Comparison of ENCODE assay signal across 16 mouse cellular contexts in the genomic region with DNA sequence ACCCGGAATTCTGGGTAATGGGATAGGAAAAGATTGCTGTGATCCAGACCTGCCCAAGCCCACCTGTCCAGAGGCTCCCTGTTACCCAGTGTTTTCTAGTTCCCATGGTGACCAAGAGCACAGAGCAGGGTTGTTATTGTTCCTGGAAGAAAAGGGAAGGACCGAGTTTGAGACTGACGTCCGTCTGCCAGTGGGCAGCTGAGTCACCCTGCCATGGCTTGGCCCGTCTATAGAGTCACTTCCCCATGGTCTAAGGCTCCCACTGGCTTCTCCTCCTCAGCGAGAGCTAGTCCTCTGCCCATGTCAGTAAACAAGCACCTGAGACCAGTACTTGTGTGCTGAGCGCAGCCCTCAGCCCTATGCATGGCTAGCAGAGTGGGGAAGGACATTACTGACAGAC. TPM values are rescaled to one million over a fixed set of nuclear protein-coding genes. Genes with fewer than 3 reads are reported as not detected.
A peak's percentile ranks its signal among the peaks of the same experiment; 100 is the strongest.
DNase-seq lines count a peak whose midpoint lies in the region; ATAC-seq and TF ChIP-seq lines count a peak whose summit lies in the region.
"Had no signal": no experiment of that assay in that cellular context is flagged by ENCODE, and none has a peak within 500 bp of the region (broad histone marks: within the 10 kb centered on the region; RNA-seq: fewer than 3 reads in every experiment).

No protein-coding gene starts in this region.

- H3K27me3 ChIP-seq in liver, postnatal 0 days (ENCODE audit: insufficient read depth, low read length), result no peaks in the 10 kb centered on the region
- 0 out of 2 replicates have a peak, but pooled peaks cover 4% of the 10 kb centered on the region for H3K27me3 ChIP-seq in liver, embryonic 12.5 days (replicated peaks)
- H3K27me3 ChIP-seq in MEL (ENCODE audit: control insufficient read depth in 1 of 2, insufficient read depth in 2 of 2, low read length in 2 of 2), result no peaks in the 10 kb centered on the region
- H3K27me3 ChIP-seq: heart, embryonic 13.5 days; hindbrain, embryonic 13.5 days; limb, embryonic 13.5 days had no signal

- H3K27ac ChIP-seq in liver, postnatal 0 days (ENCODE audit: low read depth), result 0 out of 2 replicates have a peak overlapping the region, but pooled peaks have one; percentile 11
- no peak overlapping the region for H3K27ac ChIP-seq in liver, embryonic 12.5 days
- no peak overlapping the region for H3K27ac ChIP-seq in MEL (ENCODE audit: control insufficient read depth, low read depth, low read length)
- H3K27ac ChIP-seq: heart, embryonic 13.5 days; hindbrain, embryonic 13.5 days; limb, embryonic 13.5 days had no signal

- no peaks in the 10 kb centered on the region for H3K36me3 ChIP-seq in liver, postnatal 0 days (replicated peaks; ENCODE audit: insufficient read depth, low read length)
- H3K36me3 ChIP-seq in liver, embryonic 12.5 days, result no peaks in the 10 kb centered on the region
- H3K36me3 ChIP-seq in MEL (ENCODE audit: control insufficient read depth in 1 of 2, insufficient read depth in 2 of 2, low read length in 2 of 2), result no peaks in the 10 kb centered on the region
- H3K36me3 ChIP-seq: heart, embryonic 13.5 days; hindbrain, embryonic 13.5 days; limb, embryonic 13.5 days had no signal

- no peak overlapping the region for H3K4me3 ChIP-seq in liver, postnatal 0 days (ENCODE audit: low read depth, low read length)
- no peak overlapping the region for H3K4me3 ChIP-seq in liver, embryonic 12.5 days
- no peak overlapping the region for H3K4me3 ChIP-seq in MEL (ENCODE audit: control insufficient read depth in 1 of 2, insufficient read depth in 1 of 2, low read depth in 2 of 2, low read length in 2 of 2)
- H3K4me3 ChIP-seq: heart, embryonic 13.5 days; hindbrain, embryonic 13.5 days; limb, embryonic 13.5 days had no signal

- ATAC-seq in liver, postnatal 0 days, result no peak
- ATAC-seq in liver, embryonic 12.5 days, result no peak
- ATAC-seq in granulocyte monocyte progenitor cell, adult 5-6 weeks (replicated peaks; ENCODE audit: poor library complexity, severe bottlenecking), result peak; percentile 77
- ATAC-seq: CD4-positive, CD25-positive, alpha-beta regulatory T cell, adult 4 months; forebrain, embryonic 16.5 days; intestine, postnatal 0 days had no signal

- peaks cover 27% of the 10 kb centered on the region for H3K4me1 ChIP-seq in liver, postnatal 0 days (ENCODE audit: insufficient read depth)
- H3K4me1 ChIP-seq in liver, embryonic 12.5 days, result 0 out of 2 replicates have a peak, but pooled peaks cover 9% of the 10 kb centered on the region
- H3K4me1 ChIP-seq in MEL (ENCODE audit: control insufficient read depth in 1 of 2, insufficient read depth in 2 of 2, low read length in 2 of 2), result no peaks in the 10 kb centered on the region
- H3K4me1 ChIP-seq: hindbrain, embryonic 13.5 days; limb, embryonic 13.5 days had no signal

- no peaks in the 10 kb centered on the region for H3K79me2 ChIP-seq in MEL (ENCODE audit: control insufficient read depth, insufficient read depth, low read length, poor library complexity)

- peak; percentile 35 for DNase-seq in liver, postnatal 0 days
- peak; percentile 34 for DNase-seq in MEL (ENCODE audit: low read depth, low spot score)
- peak; percentile 86 to 89 for DNase-seq in monocyte, adult 2 months (ENCODE audit: low read depth in 1 of 2, low spot score in 2 of 2)
- DNase-seq in cerebellum, adult 9-10 months, result no peak
- DNase-seq in cerebellum, postnatal 14 days, result no peak
- DNase-seq: gastrocnemius, postnatal 25 days; kidney, postnatal 36 days; right cerebral cortex, adult 18-20 months had no signal

- TF ChIP-seq RAD21 in MEL (IDR thresholded peaks at IDR 0.05; ENCODE audit: low read depth, low read length), result no peak

- 39% methylated on average over 7 of the region's 7 CpGs for WGBS in liver, postnatal 0 days (ENCODE audit: insufficient replicate concordance)
- 29% methylated on average over 7 of the region's 7 CpGs for WGBS in liver, embryonic 12.5 days (ENCODE audit: insufficient replicate concordance)

- no peak for TF ChIP-seq CTCF in liver, postnatal 0 days (IDR thresholded peaks at IDR 0.05; ENCODE audit: low read depth)
- no peak; a peak in 1 of 6 replicates for TF ChIP-seq CTCF in MEL (IDR thresholded peaks at IDR 0.05 in 2 of 3, conservative IDR thresholded peaks at IDR 0.05 in 1 of 3; ENCODE audit: control insufficient read depth in 1 of 3, insufficient read depth in 1 of 3, low read depth in 2 of 3, low read length in 3 of 3, poor library complexity in 1 of 3, severe bottlenecking in 1 of 3)

- H3K9me3 ChIP-seq in liver, postnatal 0 days (ENCODE audit: low read length), result no peaks in the 10 kb centered on the region
- H3K9me3 ChIP-seq in liver, embryonic 12.5 days (replicated peaks), result no peaks in the 10 kb centered on the region
- H3K9me3 ChIP-seq in MEL (replicated peaks; ENCODE audit: insufficient read depth, low read length), result no peaks in the 10 kb centered on the region
- H3K9me3 ChIP-seq: heart, embryonic 13.5 days; hindbrain, embryonic 13.5 days; limb, embryonic 13.5 days had no signal

- TF ChIP-seq EP300 in liver, postnatal 0 days (IDR thresholded peaks at IDR 0.05; ENCODE audit: low read depth), result no peak
- TF ChIP-seq EP300 in MEL (IDR thresholded peaks at IDR 0.05; ENCODE audit: low read depth in 1 of 2, low read length in 2 of 2), result no peak

- H3K4me2 ChIP-seq in liver, postnatal 0 days (ENCODE audit: low read depth, low read length), result no peak overlapping the region
- no peak overlapping the region for H3K4me2 ChIP-seq in liver, embryonic 12.5 days
- H3K4me2 ChIP-seq: heart, embryonic 13.5 days; hindbrain, embryonic 13.5 days; limb, embryonic 13.5 days had no signal

- H3K9ac ChIP-seq in liver, postnatal 0 days (replicated peaks), result no peak overlapping the region
- H3K9ac ChIP-seq in liver, embryonic 12.5 days, result no peak overlapping the region
- H3K9ac ChIP-seq in MEL (ENCODE audit: control insufficient read depth, low read depth, low read length, poor library complexity, severe bottlenecking), result no peak overlapping the region
- H3K9ac ChIP-seq: heart, embryonic 13.5 days; hindbrain, embryonic 13.5 days had no signal

- no peak for TF ChIP-seq POLR2A in MEL (IDR thresholded peaks at IDR 0.05; ENCODE audit: control insufficient read depth in 1 of 2, insufficient read depth in 1 of 2, low read depth in 1 of 2, low read length in 2 of 2, poor library complexity in 1 of 2)

TF ChIP-seq in MEL, 35 proteins besides CTCF, POLR2A, EP300 and RAD21:
- TF ChIP-seq JUND (IDR thresholded peaks at IDR 0.05; ENCODE audit: low read depth, low read length) (no peak), NELFE (IDR thresholded peaks at IDR 0.05; ENCODE audit: low read depth, low read length) (no peak), ZNF384 (IDR thresholded peaks at IDR 0.05; ENCODE audit: low read depth, low read length) (no peak), POLR2AphosphoS5 (IDR thresholded peaks at IDR 0.05; ENCODE audit: borderline replicate concordance, low read depth, low read length) (no peak), MYC (IDR thresholded peaks at IDR 0.05; ENCODE audit: low read depth, low read length) (no peak), MAFK (IDR thresholded peaks at IDR 0.05; ENCODE audit: borderline replicate concordance, low read depth, low read length) (no peak), UBTF (IDR thresholded peaks at IDR 0.05; ENCODE audit: borderline replicate concordance, insufficient read depth, low read depth, low read length) (no peak), USF1 (IDR thresholded peaks at IDR 0.05; ENCODE audit: low read depth, low read length) (no peak), MXI1 (IDR thresholded peaks at IDR 0.05; ENCODE audit: low read depth, low read length) (no peak)

RNA-seq across cellular contexts. Expression of gene Nenf, which starts 36.8 kb away (rescaled TPM):
- polyA plus RNA-seq in liver, postnatal 0 days (2015; fragmentation: Nextera tagmentation; extraction: Ambion mirVana), result 36.6 and 37.0 TPM in 2 replicates
- 37.1 and 39.7 TPM in 2 replicates for polyA plus RNA-seq in liver, embryonic 12.5 days (2016; fragmentation: Nextera tagmentation; extraction: Ambion mirVana)
- 43.3 and 53.2 TPM in 2 replicates for total RNA-seq in MEL (2012; rRNA removed)
- polyA plus RNA-seq in MEL (2012; ENCODE audit: insufficient read depth in 1 of 2, insufficient read length in 2 of 2, low read depth in 1 of 2, low replicate concordance in 2 of 2, missing spikeins in 1 of 2), result 10 to 100 TPM in 1 of 2 experiments, not detected in 1; 49.4 TPM
- total RNA-seq in granulocyte monocyte progenitor cell, adult 5-6 weeks (2014; fragmentation: Nextera tagmentation), result 36.7 and 54.4 TPM in 2 replicates
- 5.5 and 9.8 TPM in 2 replicates for total RNA-seq in granulocyte monocyte progenitor cell, adult 5-6 weeks (2017)

RNA-seq across cellular contexts. Expression of gene Tmem206, which starts 44.5 kb away (rescaled TPM):
- 3.8 and 4.4 TPM in 2 replicates for polyA plus RNA-seq in liver, postnatal 0 days (2015; fragmentation: Nextera tagmentation; extraction: Ambion mirVana)
- polyA plus RNA-seq in liver, embryonic 12.5 days (2016; fragmentation: Nextera tagmentation; extraction: Ambion mirVana), result 9.8 and 10.5 TPM in 2 replicates
- total RNA-seq in MEL (2012; rRNA removed), result 12.4 and 14.3 TPM in 2 replicates
- polyA plus RNA-seq in MEL (2012; ENCODE audit: insufficient read depth in 1 of 2, insufficient read length in 2 of 2, low read depth in 1 of 2, low replicate concordance in 2 of 2, missing spikeins in 1 of 2), result 10 to 100 TPM in 1 of 2 experiments, not detected in 1; 16.2 TPM
- 25.5 and 27.2 TPM in 2 replicates for total RNA-seq in granulocyte monocyte progenitor cell, adult 5-6 weeks (2014; fragmentation: Nextera tagmentation)
- 19.7 and 23.2 TPM in 2 replicates for total RNA-seq in granulocyte monocyte progenitor cell, adult 5-6 weeks (2017)

Comparison
In these comparisons a context has a peak if more than half of its experiments do, and no peak if none do; other contexts are left out.
1. DNase-seq: peak in liver, postnatal 0 days (single experiment), MEL (single experiment) and monocyte, adult 2 months (2 of 2); none in cerebellum, adult 9-10 months (single experiment) and cerebellum, postnatal 14 days (0 of 2).